Mouse (Mus musculus): ENCODE results near the gene Ogdh.

DNA sequence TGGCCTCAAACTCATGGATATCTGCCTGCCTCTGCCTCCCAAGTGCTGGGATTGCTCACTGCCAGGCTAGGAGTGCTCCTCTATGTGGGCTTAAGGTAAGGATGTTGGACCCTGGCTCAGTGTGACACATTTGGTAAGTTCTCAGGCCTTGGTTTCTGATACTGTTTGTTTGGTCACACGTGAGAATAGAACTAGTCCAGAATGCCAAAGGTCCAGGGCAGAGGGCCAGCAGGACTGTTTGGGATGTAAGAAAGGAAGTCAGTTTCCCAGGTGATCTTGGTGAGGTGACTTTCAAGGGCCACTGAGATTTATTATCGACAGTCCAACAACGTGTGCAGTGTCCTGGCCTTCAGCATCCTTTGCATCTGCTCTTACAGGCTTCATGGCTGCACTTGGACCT, 15.0 kb upstream of the Ogdh start:
- TF ChIP-seq MYB (IDR thresholded peaks at IDR 0.05; ENCODE audit: low read depth, low read length) (no peak), POLR2A (IDR thresholded peaks at IDR 0.05; ENCODE audit: control insufficient read depth in 1 of 2, insufficient read depth in 1 of 2, low read depth in 1 of 2, low read length in 2 of 2, poor library complexity in 1 of 2) (no peak), ETS1 (IDR thresholded peaks at IDR 0.05; ENCODE audit: low read depth, low read length) (no peak), GATA1 (IDR thresholded peaks at IDR 0.05; ENCODE audit: low read depth, low read length) (no peak), MAZ (IDR thresholded peaks at IDR 0.05; ENCODE audit: low read depth, low read length) (no peak), CTCF (IDR thresholded peaks at IDR 0.05 in 2 of 3, conservative IDR thresholded peaks at IDR 0.05 in 1 of 3; ENCODE audit: control insufficient read depth in 1 of 3, insufficient read depth in 1 of 3, low read depth in 2 of 3, low read length in 3 of 3, poor library complexity in 1 of 3, severe bottlenecking in 1 of 3) (no peak), MXI1 (IDR thresholded peaks at IDR 0.05; ENCODE audit: low read depth, low read length) (no peak), MAFK (IDR thresholded peaks at IDR 0.05; ENCODE audit: borderline replicate concordance, low read depth, low read length) (no peak), E2F4 (IDR thresholded peaks at IDR 0.05; ENCODE audit: borderline replicate concordance, low read depth, low read length) (no peak)
